Mouse (Mus musculus): ENCODE data around the gene Thbs1. TPM values are rescaled to one million over a fixed set of nuclear protein-coding genes. Genes with fewer than 3 reads are reported as not detected.

Gene Thbs1
- polyA plus RNA-seq (2012; rRNA removed), result 0.44 and 0.69 TPM in 2 replicates

- Histone ChIP-seq H3K4me1 (ENCODE audit: control insufficient read depth, insufficient read depth, low read length) (peaks cover 1% of the 10 kb centered on the region; the same call in 1 of the 2 replicates), H3K27ac (ENCODE audit: insufficient read depth, low read length) (no peak within 1 kb of the TSS), H3K4me3 (ENCODE audit: insufficient read depth, low read length) (peak within 1 kb of the TSS; percentile 25)
- TF ChIP-seq CTCF (IDR thresholded peaks at IDR 0.05; ENCODE audit: extremely low read depth, insufficient read depth, low read length) (no peak), POLR2A (IDR thresholded peaks at IDR 0.05; ENCODE audit: extremely low read depth, insufficient read depth, low read length) (0 out of 2 replicates have a peak, but pooled peaks have one; percentile 10)
Measured at GRCm38 (mm10) chr2:118111488-118112131, at the start of gene Thbs1. Gene Thbs1 (plus strand): TSS chr2:118111876.

- Histone ChIP-seq H3K27ac (ENCODE audit: insufficient read depth, low read length) (no peak overlapping the region), H3K4me3 (ENCODE audit: insufficient read depth, low read length) (no peak overlapping the region), H3K4me1 (ENCODE audit: control insufficient read depth, insufficient read depth, low read length) (no peaks in the 10 kb centered on the region; the same call in none of the 2 replicates)
- TF ChIP-seq CTCF (IDR thresholded peaks at IDR 0.05; ENCODE audit: extremely low read depth, insufficient read depth, low read length), result no peak
- no peak for TF ChIP-seq POLR2A (IDR thresholded peaks at IDR 0.05; ENCODE audit: extremely low read depth, insufficient read depth, low read length)
Measured at GRCm38 (mm10) chr2:118064121-118064764, 47.4 kb upstream of the Thbs1 start.

GRCm38 (mm10) chr2:118066065-118066770 is 45.5 kb upstream of the Thbs1 start:
- TF ChIP-seq CTCF (IDR thresholded peaks at IDR 0.05; ENCODE audit: extremely low read depth, insufficient read depth, low read length) (no peak), POLR2A (IDR thresholded peaks at IDR 0.05; ENCODE audit: extremely low read depth, insufficient read depth, low read length) (no peak)
- Histone ChIP-seq H3K27ac (ENCODE audit: insufficient read depth, low read length) (no peak overlapping the region), H3K4me1 (ENCODE audit: control insufficient read depth, insufficient read depth, low read length) (no peaks in the 10 kb centered on the region; the same call in none of the 2 replicates)

GRCm38 (mm10) chr2:118069975-118070374 is 41.7 kb upstream of the Thbs1 start:
- Histone ChIP-seq H3K4me1 (ENCODE audit: control insufficient read depth, insufficient read depth, low read length) (no peaks in the 10 kb centered on the region), H3K4me3 (ENCODE audit: insufficient read depth, low read length) (no peak overlapping the region), H3K27ac (ENCODE audit: insufficient read depth, low read length) (no peak overlapping the region)
- TF ChIP-seq POLR2A (IDR thresholded peaks at IDR 0.05; ENCODE audit: extremely low read depth, insufficient read depth, low read length) (no peak), CTCF (IDR thresholded peaks at IDR 0.05; ENCODE audit: extremely low read depth, insufficient read depth, low read length) (no peak)

More at GRCm38 (mm10) chr2:118066065-118066770, 45.5 kb upstream of the Thbs1 start:
- no peak overlapping the region for H3K4me3 ChIP-seq (ENCODE audit: insufficient read depth, low read length)

- no peak for TF ChIP-seq POLR2A (IDR thresholded peaks at IDR 0.05; ENCODE audit: extremely low read depth, insufficient read depth, low read length)
- no peak for TF ChIP-seq CTCF (IDR thresholded peaks at IDR 0.05; ENCODE audit: extremely low read depth, insufficient read depth, low read length)
- H3K27ac ChIP-seq (ENCODE audit: insufficient read depth, low read length), result no peak overlapping the region
Measured at GRCm38 (mm10) chr2:118072811-118073372, 38.8 kb upstream of the Thbs1 start.

GRCm38 (mm10) chr2:118074030-118074429 is 37.6 kb upstream of the Thbs1 start:
- Histone ChIP-seq H3K4me3 (ENCODE audit: insufficient read depth, low read length) (no peak overlapping the region), H3K4me1 (ENCODE audit: control insufficient read depth, insufficient read depth, low read length) (no peaks in the 10 kb centered on the region), H3K27ac (ENCODE audit: insufficient read depth, low read length) (no peak overlapping the region)
- TF ChIP-seq POLR2A (IDR thresholded peaks at IDR 0.05; ENCODE audit: extremely low read depth, insufficient read depth, low read length), result no peak
- TF ChIP-seq CTCF (IDR thresholded peaks at IDR 0.05; ENCODE audit: extremely low read depth, insufficient read depth, low read length), result no peak

More at GRCm38 (mm10) chr2:118072811-118073372, 38.8 kb upstream of the Thbs1 start:
- Histone ChIP-seq H3K4me1 (ENCODE audit: control insufficient read depth, insufficient read depth, low read length) (no peaks in the 10 kb centered on the region), H3K4me3 (ENCODE audit: insufficient read depth, low read length) (no peak overlapping the region)

GRCm38 (mm10) chr2:118075165-118075564 is 36.5 kb upstream of the Thbs1 start:
- Histone ChIP-seq H3K4me1 (ENCODE audit: control insufficient read depth, insufficient read depth, low read length) (no peaks in the 10 kb centered on the region), H3K4me3 (ENCODE audit: insufficient read depth, low read length) (no peak overlapping the region), H3K27ac (ENCODE audit: insufficient read depth, low read length) (no peak overlapping the region)
- TF ChIP-seq CTCF (IDR thresholded peaks at IDR 0.05; ENCODE audit: extremely low read depth, insufficient read depth, low read length) (no peak), POLR2A (IDR thresholded peaks at IDR 0.05; ENCODE audit: extremely low read depth, insufficient read depth, low read length) (no peak)

DNA sequence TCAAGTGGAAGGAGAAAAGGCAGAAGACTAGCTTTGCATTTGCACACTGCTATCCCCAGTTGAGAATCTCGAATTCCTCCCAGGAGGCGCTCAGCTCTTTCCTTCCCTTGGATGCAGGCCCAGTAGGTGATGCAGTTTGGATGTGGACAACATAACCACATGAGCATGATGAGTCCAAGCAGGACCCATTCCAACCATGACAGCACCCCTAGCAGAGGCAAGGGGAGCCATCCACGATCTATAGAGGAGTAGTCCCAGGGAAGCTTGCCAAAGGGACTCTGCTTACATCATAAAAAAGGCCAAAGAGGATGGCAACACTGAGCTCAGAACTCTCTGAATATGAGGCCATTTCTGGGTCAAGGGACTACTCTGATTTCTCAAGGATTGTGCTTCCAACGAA is 32.5 kb upstream of the Thbs1 start:
- Histone ChIP-seq H3K4me1 (ENCODE audit: control insufficient read depth, insufficient read depth, low read length) (no peaks in the 10 kb centered on the region), H3K27ac (ENCODE audit: insufficient read depth, low read length) (no peak overlapping the region), H3K4me3 (ENCODE audit: insufficient read depth, low read length) (no peak overlapping the region)
- TF ChIP-seq CTCF (IDR thresholded peaks at IDR 0.05; ENCODE audit: extremely low read depth, insufficient read depth, low read length) (no peak), POLR2A (IDR thresholded peaks at IDR 0.05; ENCODE audit: extremely low read depth, insufficient read depth, low read length) (no peak)

DNA sequence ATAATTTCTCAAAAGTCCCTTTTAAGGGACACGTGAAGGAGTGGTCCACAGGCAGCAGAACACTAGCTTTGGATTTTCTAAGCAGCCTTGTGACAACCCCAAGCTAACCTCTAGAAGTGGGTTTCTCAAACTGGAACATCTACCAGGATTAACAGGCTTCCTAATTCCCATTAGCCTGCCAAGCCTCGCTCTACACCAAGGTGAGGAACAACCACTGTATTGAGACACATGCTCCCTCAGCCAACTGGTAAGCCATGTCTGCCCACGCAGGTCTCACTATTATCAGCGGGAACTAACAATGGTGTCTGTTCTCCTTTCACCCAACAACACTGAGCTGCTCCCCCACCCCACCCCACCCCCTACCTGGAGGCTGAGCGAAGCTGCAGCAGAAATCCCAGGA is 30.1 kb upstream of the Thbs1 start:
- H3K27ac ChIP-seq (ENCODE audit: insufficient read depth, low read length), result no peak overlapping the region
- TF ChIP-seq POLR2A (IDR thresholded peaks at IDR 0.05; ENCODE audit: extremely low read depth, insufficient read depth, low read length), result no peak
- no peak for TF ChIP-seq CTCF (IDR thresholded peaks at IDR 0.05; ENCODE audit: extremely low read depth, insufficient read depth, low read length)
- no peak overlapping the region for H3K4me3 ChIP-seq (ENCODE audit: insufficient read depth, low read length)
- H3K4me1 ChIP-seq (ENCODE audit: control insufficient read depth, insufficient read depth, low read length), result no peaks in the 10 kb centered on the region
